Mouse (Mus musculus) forebrain, embryonic 10.5 days (tissue): ENCODE data around the gene Bloc1s5. TPM values are rescaled to one million over a fixed set of nuclear protein-coding genes. Genes with fewer than 3 reads are reported as not detected.
"Not testable (repeated sequence)": the region's sequence is repeated elsewhere in the genome, so short reads cannot be mapped to it uniquely, and the experiment has no call there.

Experiments used
- DNase-seq: peaks from one replicate; pipeline ENCODE4 v3.0.0-alpha.2; 2017; ENCODE audit warnings: low spot score; ENCODE audit errors: extremely low spot score
- H3K27ac ChIP-seq: fragments of 300-500 bp; sonication (generic); 2 replicates; pipeline ENCODE4 v1.5.1; 2016; ENCODE audit warnings: mild to moderate bottlenecking
- H3K27me3 ChIP-seq: fragments of 300-500 bp; sonication (generic); 2 replicates; pipeline ENCODE4 v1.6.1; 2016; ENCODE audit warnings: mild to moderate bottlenecking; ENCODE audit not compliant: poor library complexity, severe bottlenecking
- H3K36me3 ChIP-seq: fragments of 300-500 bp; sonication (generic); replicated peaks from 2 replicates; pipeline ENCODE4 v1.6.1; 2016; ENCODE audit warnings: mild to moderate bottlenecking, moderate library complexity
- H3K4me1 ChIP-seq: fragments of 300-500 bp; sonication (generic); 2 replicates; pipeline ENCODE4 v1.6.1; 2016
- H3K4me3 ChIP-seq: fragments of 300-500 bp; sonication (generic); 2 replicates; pipeline ENCODE4 v1.5.1; 2016; ENCODE audit warnings: mild to moderate bottlenecking, moderate library complexity
- H3K9me3 ChIP-seq: fragments of 300-500 bp; sonication (generic); 2 replicates; pipeline ENCODE4 v1.6.1; 2016; ENCODE audit warnings: mild to moderate bottlenecking, moderate library complexity
- WGBS: fragments of 180-500 bp; shearing (Covaris S2); methylation state at CpG from one replicate; pipeline ENCODE4 v1.1.7; 2016; 5-methylcytosine and 5-hydroxymethylcytosine counted together
- polyA plus RNA-seq: library from polyadenylated mRNA; unstranded; fragments of >200 nt; fragmentation: Nextera tagmentation; extraction: Ambion mirVana; gene quantifications from 2 replicates; pipeline ENCODE4 v1.2.1, GENCODE M21; 2016

Bloc1s5 gene
- polyA plus RNA-seq, result 24.2 and 27.0 TPM in 2 replicates

DNA sequence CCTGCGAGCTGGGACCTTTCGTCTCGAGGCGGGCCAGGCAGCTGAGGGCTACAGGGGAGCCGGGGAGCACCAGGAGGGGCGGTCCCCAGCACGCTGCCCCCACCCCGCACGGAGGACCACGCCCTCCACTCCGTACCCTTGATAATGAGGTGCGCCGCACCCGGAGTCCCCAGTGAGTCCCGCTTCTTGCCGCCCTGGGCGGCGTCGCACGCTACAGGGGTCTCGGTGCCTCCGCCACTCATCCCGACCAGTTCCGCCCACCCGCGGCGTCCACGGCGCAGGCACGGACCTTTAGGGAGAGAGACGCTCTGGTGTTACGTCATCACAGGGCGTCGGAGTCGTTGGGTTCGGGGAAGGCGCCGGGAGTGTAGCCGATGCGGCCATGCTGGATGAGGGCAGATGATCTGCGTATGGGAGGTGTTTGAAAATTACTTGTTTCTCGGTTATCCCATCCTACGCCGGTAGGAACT, at the start of gene Bloc1s5:
TSS of gene Bloc1s5 (minus strand) at position 310 of the 470 bp plus-strand sequence.
- H3K4me1 ChIP-seq, result peaks cover 13% of the 10 kb centered on the region
- H3K27ac ChIP-seq, result peak within 1 kb of the TSS; percentile 94
- DNase-seq, result peak; percentile 93
- H3K4me3 ChIP-seq, result peak within 1 kb of the TSS; percentile 88
- H3K36me3 ChIP-seq, result peaks cover 6% of the 10 kb centered on the region; the same call in 1 of the 2 replicates
- H3K9me3 ChIP-seq, result no peaks in the 10 kb centered on the region
- H3K27me3 ChIP-seq, result no peaks in the 10 kb centered on the region
- WGBS, result under 1% methylated on average over 44 of the region's 44 CpGs

DNA sequence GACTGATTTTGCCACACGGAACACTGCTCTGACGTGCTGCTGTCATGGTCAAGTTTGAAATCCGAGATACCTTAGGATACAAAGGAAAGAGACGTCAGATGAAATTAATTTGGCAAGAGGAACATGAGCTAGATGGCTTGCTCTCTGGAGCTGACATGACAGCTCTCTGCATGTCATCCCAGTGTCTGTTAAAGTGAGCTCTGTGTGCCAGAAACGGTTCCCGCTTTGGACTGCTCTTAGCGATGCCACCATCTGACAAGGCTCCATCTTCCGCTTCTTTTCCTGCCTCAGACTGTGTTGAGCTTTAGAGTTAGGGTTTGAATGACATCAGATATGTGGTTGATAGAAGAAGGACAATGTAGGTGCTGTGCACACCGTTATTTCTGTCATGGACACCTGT, 37.4 kb upstream of the Bloc1s5 start:
- no peak overlapping the region for H3K4me3 ChIP-seq
- DNase-seq, result no peak
- H3K9me3 ChIP-seq, result no peaks in the 10 kb centered on the region
- WGBS, result 90% methylated on average over 9 of the region's 9 CpGs
- no peaks in the 10 kb centered on the region for H3K36me3 ChIP-seq
- no peaks in the 10 kb centered on the region for H3K4me1 ChIP-seq
- H3K27ac ChIP-seq, result no peak overlapping the region
- H3K27me3 ChIP-seq, result no peaks in the 10 kb centered on the region

DNA sequence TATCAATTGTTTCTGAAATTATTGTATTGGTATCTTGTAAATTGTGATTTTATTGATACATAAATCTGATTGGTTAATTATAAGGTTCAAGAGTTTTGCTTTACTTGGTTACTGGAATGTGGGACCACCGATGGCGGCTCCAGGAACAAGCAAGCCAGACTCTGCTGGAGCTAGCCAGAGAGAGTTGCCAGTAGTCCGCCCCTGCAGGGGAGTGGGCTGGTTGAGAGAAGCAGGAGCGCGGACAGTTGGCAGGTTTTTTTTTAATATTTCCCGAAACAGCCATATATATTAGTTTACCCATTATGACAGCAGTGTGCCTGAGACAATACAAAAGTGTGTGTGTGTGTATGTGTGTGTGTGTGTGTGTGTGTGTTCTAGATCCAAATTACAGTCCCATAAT, 36.5 kb upstream of the Bloc1s5 start:
- H3K27ac ChIP-seq, H3K9me3 ChIP-seq, H3K4me3 ChIP-seq, H3K27me3 ChIP-seq, H3K4me1 ChIP-seq, DNase-seq, H3K36me3 ChIP-seq: not testable (repeated sequence)
- 90% methylated on average over 6 of the region's 6 CpGs for WGBS

DNA sequence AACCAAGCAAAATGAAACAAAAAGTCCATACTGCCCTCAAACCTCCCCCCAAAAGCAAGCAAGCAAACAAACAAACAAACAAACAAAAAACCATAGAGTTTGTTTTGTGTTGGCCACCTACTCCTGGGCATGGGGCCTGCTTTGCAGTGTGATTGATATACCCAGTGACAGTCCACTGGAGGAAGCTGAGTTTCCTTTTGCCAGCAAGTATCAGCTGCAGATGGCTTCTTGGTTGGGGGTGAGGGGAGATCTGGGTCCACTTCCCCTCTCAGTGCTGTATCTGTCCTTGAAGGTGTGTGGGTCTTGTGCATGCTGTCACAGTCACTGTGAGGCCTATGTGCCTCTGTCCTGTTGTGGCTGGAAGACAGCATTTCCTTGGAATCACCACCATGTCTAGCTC, 35.1 kb upstream of the Bloc1s5 start:
- no peaks in the 10 kb centered on the region for H3K9me3 ChIP-seq
- no peaks in the 10 kb centered on the region for H3K27me3 ChIP-seq
- no peaks in the 10 kb centered on the region for H3K4me1 ChIP-seq
- no peak overlapping the region for H3K27ac ChIP-seq
- H3K4me3 ChIP-seq, result no peak overlapping the region
- no peaks in the 10 kb centered on the region for H3K36me3 ChIP-seq
- DNase-seq, result no peak

DNA sequence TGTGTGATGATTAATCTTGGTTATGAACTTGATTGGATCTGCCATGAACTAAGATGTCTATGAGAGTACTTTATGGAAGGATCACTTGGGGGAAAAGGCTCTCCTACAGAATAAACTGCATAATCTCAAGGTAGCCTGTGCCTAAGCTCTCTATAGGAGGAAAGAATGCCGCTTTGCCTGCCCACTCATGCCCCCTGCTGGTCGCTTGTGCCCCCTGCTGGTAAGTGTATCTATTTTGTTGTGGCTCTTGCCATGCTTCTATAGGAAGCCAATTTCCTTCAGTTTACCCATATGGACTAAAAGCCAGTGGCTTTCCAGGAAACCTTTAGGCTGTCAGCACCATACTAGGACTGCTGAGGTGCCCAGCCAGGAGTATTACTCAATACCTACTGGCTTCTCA, 33.6 kb upstream of the Bloc1s5 start:
- no peak for DNase-seq

DNA sequence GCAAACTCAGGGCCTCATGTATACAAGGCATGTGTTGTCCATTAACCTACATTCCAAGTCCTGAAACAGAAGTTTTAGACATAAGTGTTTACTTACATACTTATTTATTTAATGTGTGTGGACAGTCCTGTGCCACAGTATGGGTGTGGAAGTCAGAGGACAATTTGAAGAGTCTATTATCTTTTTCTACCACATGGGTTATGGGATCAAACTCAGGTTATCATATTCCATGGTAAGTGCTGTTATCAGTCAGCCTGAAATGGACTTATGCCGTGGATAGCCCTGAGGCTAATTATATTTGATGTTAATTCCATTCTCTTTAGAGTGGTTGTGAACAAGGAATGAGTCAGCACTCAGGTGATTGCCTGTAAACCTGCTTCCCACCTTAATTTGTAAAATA, 29.8 kb upstream of the Bloc1s5 start:
- H3K4me1 ChIP-seq, result no peaks in the 10 kb centered on the region
- H3K27me3 ChIP-seq, result no peaks in the 10 kb centered on the region
- no peak for DNase-seq
- no peak overlapping the region for H3K4me3 ChIP-seq
- H3K27ac ChIP-seq, result no peak overlapping the region
- H3K9me3 ChIP-seq, result 0 out of 2 replicates have a peak, but pooled peaks cover 3% of the 10 kb centered on the region
- 78% methylated on average over 1 of the region's 1 CpGs for WGBS
- H3K36me3 ChIP-seq, result no peaks in the 10 kb centered on the region

More for the DNA sequence above, 33.6 kb upstream of the Bloc1s5 start:
- Histone ChIP-seq H3K9me3 (no peaks in the 10 kb centered on the region), H3K27me3 (no peaks in the 10 kb centered on the region), H3K27ac (no peak overlapping the region), H3K4me3 (no peak overlapping the region), H3K36me3 (no peaks in the 10 kb centered on the region), H3K4me1 (no peaks in the 10 kb centered on the region)
- WGBS, result 14% methylated on average over 2 of the region's 2 CpGs

DNA sequence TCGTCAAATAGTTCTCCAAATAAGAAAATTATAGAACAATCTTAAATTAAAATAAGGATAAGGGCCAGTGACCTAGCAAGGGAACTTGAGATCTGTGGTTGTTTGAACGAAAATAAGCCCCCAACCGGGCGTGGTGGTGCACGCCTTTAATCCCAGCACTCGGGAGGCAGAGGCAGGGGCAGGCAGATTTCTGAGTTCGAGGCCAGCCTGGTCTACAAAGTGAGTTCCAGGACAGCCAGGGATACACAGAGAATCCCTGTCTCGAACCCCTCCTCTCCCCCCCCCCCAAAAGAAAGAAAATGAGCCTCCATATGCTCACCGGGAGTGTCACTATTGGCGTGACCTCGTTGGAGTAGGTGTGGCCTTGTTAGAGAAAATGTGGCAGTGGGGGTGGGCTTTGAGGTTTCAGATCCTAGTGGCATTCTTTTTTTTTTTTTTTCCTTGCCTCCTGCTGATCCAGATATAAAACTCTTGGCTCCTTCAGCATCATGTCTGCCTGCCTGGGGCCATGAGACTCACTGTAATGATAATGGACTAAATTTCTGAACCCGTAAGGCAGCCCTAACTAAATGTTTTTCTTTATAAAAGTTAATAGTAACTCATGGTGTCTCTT, 24.7 kb upstream of the Bloc1s5 start:
- WGBS, result 89% methylated on average over 12 of the region's 12 CpGs
- H3K4me1 ChIP-seq, result peaks cover 12% of the 10 kb centered on the region
- H3K9me3 ChIP-seq, result 0 out of 2 replicates have a peak, but pooled peaks cover 3% of the 10 kb centered on the region
- H3K4me3 ChIP-seq, result peak overlapping the region; percentile 92; the same call in 1 of the 2 replicates
- peaks cover 30% of the 10 kb centered on the region for H3K36me3 ChIP-seq
- no peak overlapping the region for H3K27ac ChIP-seq
- H3K27me3 ChIP-seq, result no peaks in the 10 kb centered on the region
- no peak for DNase-seq

DNA sequence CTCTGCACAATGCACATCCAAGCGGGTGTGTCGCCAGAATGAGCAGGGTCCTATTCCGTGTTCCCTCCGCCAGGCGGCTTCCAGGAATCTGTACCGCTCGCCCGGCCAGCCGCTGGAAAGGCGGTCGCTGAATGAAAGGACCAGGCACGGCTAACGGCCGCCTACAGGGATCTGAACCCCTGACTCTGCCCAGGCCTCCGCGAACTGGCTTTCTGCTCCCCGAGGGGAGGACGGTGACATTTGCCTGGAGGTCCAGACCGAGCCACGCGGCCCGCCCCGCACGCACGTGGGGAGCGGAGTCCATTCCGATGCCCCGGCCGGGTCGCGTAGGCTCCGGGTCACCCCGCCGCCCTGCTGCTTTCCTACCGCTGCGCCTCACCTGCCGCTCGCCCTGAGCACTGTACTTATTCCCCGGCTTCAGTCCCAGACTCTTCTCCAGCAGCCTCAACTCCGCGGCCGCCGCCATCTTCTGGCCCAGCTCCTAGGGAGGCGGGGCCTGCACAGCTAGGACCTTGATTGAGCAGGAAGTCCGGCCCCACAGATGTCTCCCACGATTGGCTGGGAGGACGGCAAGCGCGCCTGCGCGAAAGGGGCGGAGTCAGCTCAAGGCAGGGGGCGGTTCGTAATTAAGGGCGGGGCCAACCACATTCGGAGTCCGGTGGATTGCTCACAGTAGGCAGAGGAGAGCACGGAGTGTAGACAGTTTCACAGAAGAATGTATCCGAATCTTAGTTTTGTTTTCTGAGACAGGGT, 23.8 kb upstream of the Bloc1s5 start, which contains the start of gene Eef1e1:
TSS of gene Eef1e1 (minus strand) at position 531 of the 753 bp plus-strand sequence.
- WGBS, result under 1% methylated on average over 59 of the region's 59 CpGs
- H3K4me1 ChIP-seq, result peaks cover 12% of the 10 kb centered on the region

DNA sequence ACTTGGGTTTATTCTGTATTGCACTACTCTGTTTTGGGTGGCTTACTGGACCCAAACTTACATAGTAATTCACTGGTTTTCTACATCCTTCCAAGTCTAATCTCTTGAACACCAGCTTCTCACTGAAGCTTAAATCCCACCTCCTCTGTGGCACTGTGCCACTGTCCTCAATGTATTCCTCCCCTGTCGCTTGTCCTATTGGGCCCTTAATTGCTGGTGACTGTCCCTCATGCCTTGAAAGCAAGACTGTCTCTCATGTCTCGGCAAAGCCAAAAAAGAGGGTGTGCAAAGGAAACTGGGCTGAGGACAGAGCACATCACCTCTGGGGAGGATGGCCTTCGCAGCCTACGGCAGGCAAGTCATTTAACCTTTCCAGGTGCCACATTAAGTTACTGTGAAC, 23.0 kb upstream of the Bloc1s5 start:
- H3K27ac ChIP-seq, result peak overlapping the region; percentile 97
- H3K4me3 ChIP-seq, result peak overlapping the region; percentile 92
- 24% methylated on average over 4 of the region's 4 CpGs for WGBS
- H3K4me1 ChIP-seq, result peaks cover 12% of the 10 kb centered on the region
- H3K36me3 ChIP-seq, result peaks cover 47% of the 10 kb centered on the region
- 0 out of 2 replicates have a peak, but pooled peaks cover 3% of the 10 kb centered on the region for H3K9me3 ChIP-seq
- no peaks in the 10 kb centered on the region for H3K27me3 ChIP-seq
- DNase-seq, result no peak

More for the DNA sequence above, 23.8 kb upstream of the Bloc1s5 start, which contains the start of gene Eef1e1:
- no peaks in the 10 kb centered on the region for H3K27me3 ChIP-seq
- 0 out of 2 replicates have a peak, but pooled peaks cover 3% of the 10 kb centered on the region for H3K9me3 ChIP-seq
- H3K27ac ChIP-seq, result peak within 1 kb of the TSS; percentile 97
- H3K4me3 ChIP-seq, result peak within 1 kb of the TSS; percentile 92
- peaks cover 39% of the 10 kb centered on the region for H3K36me3 ChIP-seq
- DNase-seq, result peak; percentile 93

DNA sequence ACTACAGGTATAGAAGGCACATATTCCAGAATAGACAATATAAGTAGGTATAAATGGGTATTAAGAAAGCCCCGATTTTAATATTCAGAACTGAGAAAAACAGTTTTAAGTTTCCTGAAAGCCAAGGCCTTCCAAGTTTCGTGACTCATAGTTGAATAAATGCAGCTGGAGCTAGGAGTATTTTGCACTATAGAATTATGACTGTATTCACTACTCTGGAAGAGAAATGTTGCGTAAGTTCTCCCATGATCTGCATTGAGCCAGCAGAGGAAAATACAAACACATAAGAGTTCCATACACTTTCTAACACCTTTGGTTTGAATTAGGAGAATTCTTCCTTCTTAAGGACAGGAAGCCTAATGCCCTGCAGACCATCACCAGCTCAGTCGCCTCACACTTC, 15.4 kb upstream of the Bloc1s5 start:
- Histone ChIP-seq H3K36me3 (peaks cover 100% of the 10 kb centered on the region), H3K27me3 (no peaks in the 10 kb centered on the region), H3K9me3 (no peaks in the 10 kb centered on the region), H3K4me3 (no peak overlapping the region), H3K27ac (no peak overlapping the region), H3K4me1 (no peaks in the 10 kb centered on the region)
- WGBS, result 95% methylated on average over 4 of the region's 4 CpGs
- no peak for DNase-seq

DNA sequence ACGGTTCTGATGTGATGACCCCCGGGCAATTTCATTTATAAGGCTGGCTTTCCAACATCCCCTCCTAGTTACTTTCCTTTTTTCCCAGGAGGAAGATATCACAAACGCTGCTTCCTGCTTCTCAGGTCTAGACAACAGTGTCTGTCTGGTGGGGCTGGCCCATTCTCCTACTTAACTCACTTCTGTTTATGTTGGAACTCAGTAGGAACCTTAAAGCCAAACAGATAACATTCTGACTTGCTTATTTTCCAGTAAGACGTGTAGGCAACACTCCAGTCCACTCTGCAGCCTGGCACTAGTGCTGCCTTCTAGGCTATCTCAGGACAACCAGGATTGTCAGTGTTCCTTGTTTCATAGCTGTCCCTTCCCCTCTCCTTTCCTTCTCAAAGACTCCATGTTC, 14.2 kb upstream of the Bloc1s5 start:
- no peaks in the 10 kb centered on the region for H3K27me3 ChIP-seq
- WGBS, result 93% methylated on average over 4 of the region's 4 CpGs
- peaks cover 100% of the 10 kb centered on the region for H3K36me3 ChIP-seq
- DNase-seq, result no peak
- H3K27ac ChIP-seq, result no peak overlapping the region
- H3K4me1 ChIP-seq, result no peaks in the 10 kb centered on the region
- no peak overlapping the region for H3K4me3 ChIP-seq
- 0 out of 2 replicates have a peak, but pooled peaks cover 1% of the 10 kb centered on the region for H3K9me3 ChIP-seq

DNA sequence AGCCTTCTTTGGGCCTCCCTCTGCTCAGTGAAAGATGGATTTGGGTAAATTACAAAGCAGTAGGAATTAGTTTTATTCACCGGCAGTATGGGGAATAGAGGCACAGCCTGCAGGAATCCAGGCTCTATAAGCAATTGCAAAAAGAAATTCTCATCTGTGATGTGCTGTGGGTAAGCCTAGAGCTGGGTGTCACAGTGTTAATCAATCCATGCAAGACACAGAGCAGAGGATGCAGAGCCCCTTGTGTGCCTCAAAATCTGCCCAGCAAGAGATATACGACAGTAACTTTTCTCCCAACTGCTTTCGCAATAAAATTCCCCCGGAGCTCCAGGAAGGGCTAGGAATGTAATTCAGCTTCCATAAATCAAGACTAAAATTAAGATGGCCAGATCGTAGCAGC, 6.5 kb upstream of the Bloc1s5 start:
- H3K4me1 ChIP-seq, result no peaks in the 10 kb centered on the region
- H3K36me3 ChIP-seq, result peaks cover 49% of the 10 kb centered on the region
- no peak overlapping the region for H3K4me3 ChIP-seq
- H3K9me3 ChIP-seq, result peaks cover 8% of the 10 kb centered on the region; the same call in 1 of the 2 replicates
- no peaks in the 10 kb centered on the region for H3K27me3 ChIP-seq
- 95% methylated on average over 5 of the region's 5 CpGs for WGBS
- H3K27ac ChIP-seq, result no peak overlapping the region
- DNase-seq, result no peak

DNA sequence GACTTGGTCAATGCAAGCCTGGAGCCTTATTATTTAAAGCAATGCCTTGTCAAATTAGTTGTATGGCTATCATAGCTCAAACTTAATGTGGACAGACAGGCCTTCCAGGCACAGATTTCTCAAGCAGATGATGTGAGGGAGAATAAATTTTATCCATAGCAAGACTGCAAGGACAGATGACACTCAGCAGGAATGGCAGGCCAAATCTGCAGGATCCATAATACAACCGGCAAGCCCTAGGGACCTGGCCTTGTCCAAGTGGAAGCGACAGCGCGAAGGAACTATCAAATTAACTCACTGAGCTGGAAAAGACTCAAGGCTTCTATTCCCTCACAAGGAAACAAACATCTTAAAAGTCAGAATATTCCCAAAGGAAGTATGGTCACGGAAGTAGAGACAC, 6.1 kb upstream of the Bloc1s5 start:
- Histone ChIP-seq H3K9me3 (peaks cover 8% of the 10 kb centered on the region; the same call in 1 of the 2 replicates), H3K4me3 (no peak overlapping the region), H3K27ac (no peak overlapping the region), H3K4me1 (no peaks in the 10 kb centered on the region), H3K27me3 (no peaks in the 10 kb centered on the region), H3K36me3 (peaks cover 44% of the 10 kb centered on the region)
- no peak for DNase-seq
- 92% methylated on average over 5 of the region's 5 CpGs for WGBS
